Mouse (Mus musculus) stomach, postnatal 0 days (tissue): ENCODE measurements at regions not wholly inside any gene's neighbourhood (a gene's known extent, or its start where the extent isn't known, plus 50 kb on each side); places are given as distances from the start of the nearest gene placed in this dataset.

Experiments used
- CTCF ChIP-seq: IDR thresholded peaks from 2 replicates; pipeline ENCODE4 v1.5.1; 2016; ENCODE audit warnings: antibody characterized with exemption, low read depth, mild to moderate bottlenecking, moderate library complexity
- EP300 ChIP-seq: optimal IDR thresholded peaks from 2 replicates; pipeline ENCODE3; 2016; ENCODE audit warnings: antibody characterized with exemption

DNA sequence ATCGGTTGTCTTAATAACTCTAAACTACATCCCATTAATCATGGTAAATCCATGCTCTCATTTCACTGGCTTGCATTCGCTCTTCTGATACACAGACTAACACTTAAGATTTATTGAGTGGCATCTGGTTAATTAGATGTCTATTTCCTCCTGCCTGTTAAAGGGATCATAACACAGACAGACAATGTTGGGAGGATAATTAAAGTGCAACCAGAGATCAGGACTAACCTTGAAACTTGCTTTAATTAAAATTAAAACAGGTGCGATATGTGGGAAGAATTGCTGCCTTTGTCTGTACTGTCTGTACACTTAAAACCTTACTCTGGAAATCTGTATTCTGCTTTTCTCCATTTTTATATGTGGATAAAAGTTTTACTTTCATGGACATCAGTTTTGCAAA lies 277.2 kb downstream of the Tpbg start:
- TF ChIP-seq CTCF (no peak), EP300 (no peak)
